Mouse (Mus musculus) liver, adult 2 months (tissue): ENCODE data around the gene Gm45785.

Experiments used
- CTCF ChIP-seq: fragments of 200-500 bp; IDR thresholded peaks from 2 replicates; pipeline ENCODE4 v1.5.1; 2011; ENCODE audit warnings: low read depth, low read length, control low read depth
- POLR2A ChIP-seq: fragments of 200-500 bp; IDR thresholded peaks from 2 replicates; pipeline ENCODE4 v1.6.1; 2011; ENCODE audit warnings: low read length, control low read depth; ENCODE audit not compliant: insufficient read depth; ENCODE audit errors: extremely low read depth

DNA sequence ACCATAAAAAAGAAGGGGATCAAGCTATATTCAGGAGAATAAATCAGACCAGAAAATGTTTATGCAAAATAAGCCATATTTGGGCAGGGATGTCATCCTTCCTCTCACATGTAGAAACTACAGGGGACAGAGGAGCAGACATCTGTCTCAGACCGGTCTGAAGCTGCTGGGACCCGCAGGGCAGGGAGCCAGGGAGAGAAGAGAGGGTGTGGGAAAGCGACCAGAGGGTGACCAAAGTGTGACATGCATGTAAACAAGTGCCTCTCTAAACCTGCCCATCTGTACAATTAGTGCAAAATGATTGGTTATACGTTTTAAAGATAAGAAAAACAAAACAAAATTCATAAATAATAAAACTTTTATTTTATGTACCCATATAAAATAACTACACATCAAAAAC lies 36.0 kb downstream of the Gm45785 start:
- TF ChIP-seq CTCF: no peak
- TF ChIP-seq POLR2A: no peak
